16 mouse cellular contexts compared by ENCODE assay signal in genomic region chr12:103164101-103165030, GRCm38 (mm10).
DNase-seq lines count a peak whose midpoint lies in the region; ATAC-seq and TF ChIP-seq lines count a peak whose summit lies in the region.
"Had no signal": no experiment of that assay in that cellular context is flagged by ENCODE, and none has a peak within 500 bp of the region (broad histone marks: within the 10 kb centered on the region; RNA-seq: fewer than 3 reads in every experiment).

No protein-coding gene starts in this region.

- H3K9me3 ChIP-seq in forebrain, embryonic 12.5 days = no peaks in the 10 kb centered on the region
- H3K9me3 ChIP-seq in hindbrain, embryonic 16.5 days (ENCODE audit: control insufficient read depth, low read length) = no peaks in the 10 kb centered on the region
- no peaks in the 10 kb centered on the region for H3K9me3 ChIP-seq in midbrain, postnatal 0 days (ENCODE audit: low read length)
- H3K9me3 ChIP-seq: intestine, embryonic 15.5 days; limb, embryonic 15.5 days had no signal

- H3K27me3 ChIP-seq in heart, adult 2 months (ENCODE audit: control insufficient read depth, insufficient read depth, low read length) = no peaks in the 10 kb centered on the region
- H3K27me3 ChIP-seq in forebrain, embryonic 12.5 days = no peaks in the 10 kb centered on the region
- H3K27me3 ChIP-seq in hindbrain, embryonic 16.5 days (replicated peaks; ENCODE audit: control insufficient read depth, insufficient read depth, low read length) = no peaks in the 10 kb centered on the region
- H3K27me3 ChIP-seq in midbrain, postnatal 0 days (ENCODE audit: insufficient read depth, low read length) = no peaks in the 10 kb centered on the region
- H3K27me3 ChIP-seq: intestine, embryonic 15.5 days; limb, embryonic 15.5 days had no signal

- H3K4me2 ChIP-seq in forebrain, embryonic 12.5 days = no peak overlapping the region
- no peak overlapping the region for H3K4me2 ChIP-seq in hindbrain, embryonic 16.5 days (ENCODE audit: low read length)
- H3K4me2 ChIP-seq in midbrain, postnatal 0 days (ENCODE audit: low read depth, low read length, poor library complexity, severe bottlenecking) = no peak overlapping the region
- H3K4me2 ChIP-seq: intestine, embryonic 15.5 days; limb, embryonic 15.5 days had no signal

- peak; percentile 82 for DNase-seq in heart, adult 11 months
- no peak for DNase-seq in heart, adult 2 months
- peak; percentile 32 for DNase-seq in midbrain, postnatal 0 days (ENCODE audit: low spot score)
- no peak for DNase-seq in kidney, postnatal 4 days
- no peak for DNase-seq in MN1 (ENCODE audit: low spot score)
- DNase-seq: adrenal gland, adult 8-10 months; cerebellum, adult 8-10 months; kidney, postnatal 10 days; lung, adult 2 months; right cerebral cortex, adult 18-20 months had no signal

- H3K4me1 ChIP-seq in heart, adult 2 months (ENCODE audit: control insufficient read depth, insufficient read depth, low read length) = no peaks in the 10 kb centered on the region
- peaks cover 32% of the 10 kb centered on the region for H3K4me1 ChIP-seq in forebrain, embryonic 12.5 days
- no peaks in the 10 kb centered on the region; the same call in 1 of the 2 replicates for H3K4me1 ChIP-seq in hindbrain, embryonic 16.5 days (ENCODE audit: control insufficient read depth, insufficient read depth, low read depth, low read length)
- 0 out of 2 replicates have a peak, but pooled peaks cover 3% of the 10 kb centered on the region for H3K4me1 ChIP-seq in midbrain, postnatal 0 days (ENCODE audit: insufficient read depth, low read length)
- H3K4me1 ChIP-seq: intestine, embryonic 15.5 days; limb, embryonic 15.5 days had no signal

- no peak overlapping the region for H3K27ac ChIP-seq in heart, adult 2 months
- H3K27ac ChIP-seq in forebrain, embryonic 12.5 days = 0 out of 2 replicates have a peak overlapping the region, but pooled peaks have one; percentile 2
- H3K27ac ChIP-seq in hindbrain, embryonic 16.5 days (ENCODE audit: low read depth, low read length) = no peak overlapping the region
- peak overlapping the region; percentile 20 for H3K27ac ChIP-seq in midbrain, postnatal 0 days (ENCODE audit: low read depth, low read length)
- H3K27ac ChIP-seq: intestine, embryonic 15.5 days; limb, embryonic 15.5 days; macrophage had no signal

- peak; percentile 77 for ATAC-seq in forebrain, embryonic 12.5 days (ENCODE audit: low FRiP score)
- ATAC-seq in hindbrain, embryonic 16.5 days = 0 out of 2 replicates have a peak, but pooled peaks have one; percentile 35
- ATAC-seq in midbrain, postnatal 0 days (ENCODE audit: low FRiP score) = peak; percentile 62; the same call in 1 of the 2 replicates
- ATAC-seq in megakaryocyte-erythroid progenitor cell, adult 5-6 weeks (replicated peaks; ENCODE audit: low FRiP score, low TSS enrichment, poor library complexity, severe bottlenecking) = no peak
- ATAC-seq: intestine, embryonic 15.5 days had no signal

- TF ChIP-seq CTCF in heart, adult 2 months (IDR thresholded peaks at IDR 0.05) = no peak
- TF ChIP-seq CTCF in midbrain, postnatal 0 days (IDR thresholded peaks at IDR 0.05) = no peak

- no peaks in the 10 kb centered on the region for H3K36me3 ChIP-seq in heart, adult 2 months (ENCODE audit: control insufficient read depth, insufficient read depth, low read length)
- H3K36me3 ChIP-seq in forebrain, embryonic 12.5 days (replicated peaks) = no peaks in the 10 kb centered on the region
- peaks cover 7% of the 10 kb centered on the region for H3K36me3 ChIP-seq in hindbrain, embryonic 16.5 days (ENCODE audit: control insufficient read depth, insufficient read depth, low read length)
- H3K36me3 ChIP-seq in midbrain, postnatal 0 days (ENCODE audit: insufficient read depth, low read length) = peaks cover 22% of the 10 kb centered on the region
- H3K36me3 ChIP-seq: intestine, embryonic 15.5 days; limb, embryonic 15.5 days had no signal

- H3K79me2 ChIP-seq in heart, adult 2 months (replicated peaks; ENCODE audit: control insufficient read depth, insufficient read depth, low read length) = no peaks in the 10 kb centered on the region

- TF ChIP-seq POLR2A in heart, adult 2 months (IDR thresholded peaks at IDR 0.05; ENCODE audit: insufficient read depth, low read depth, low read length) = no peak

- WGBS in heart, adult 2 months = 70% methylated on average over 14 of the region's 14 CpGs
- WGBS in forebrain, embryonic 12.5 days = 26% methylated on average over 14 of the region's 14 CpGs
- 23% methylated on average over 14 of the region's 14 CpGs for WGBS in hindbrain, embryonic 16.5 days
- 15% methylated on average over 14 of the region's 14 CpGs for WGBS in midbrain, postnatal 0 days

- intact Hi-C loops in heart, adult 2 months (cut with DNase I) = no loop called here

- no peak for TF ChIP-seq EP300 in heart, adult 2 months (IDR thresholded peaks at IDR 0.05; ENCODE audit: insufficient read depth, low read depth, low read length)

- H3K4me3 ChIP-seq in heart, adult 2 months = no peak overlapping the region
- no peak overlapping the region for H3K4me3 ChIP-seq in forebrain, embryonic 12.5 days (replicated peaks)
- no peak overlapping the region for H3K4me3 ChIP-seq in hindbrain, embryonic 16.5 days (ENCODE audit: low read length)
- no peak overlapping the region for H3K4me3 ChIP-seq in midbrain, postnatal 0 days (ENCODE audit: low read depth, low read length)
- H3K4me3 ChIP-seq: intestine, embryonic 15.5 days; limb, embryonic 15.5 days had no signal

- no peak overlapping the region for H3K9ac ChIP-seq in heart, adult 2 months (ENCODE audit: low read depth, low read length)
- H3K9ac ChIP-seq in forebrain, embryonic 12.5 days = no peak overlapping the region
- no peak overlapping the region for H3K9ac ChIP-seq in hindbrain, embryonic 16.5 days (ENCODE audit: low read depth, low read length)
- no peak overlapping the region for H3K9ac ChIP-seq in midbrain, postnatal 0 days (replicated peaks; ENCODE audit: low read length, poor library complexity, severe bottlenecking)
- H3K9ac ChIP-seq: intestine, embryonic 15.5 days; limb, embryonic 15.5 days had no signal

Comparison
In these comparisons a context has a peak if more than half of its experiments do, and no peak if none do; other contexts are left out.
1. DNase-seq: peak in heart, adult 11 months (single experiment) and midbrain, postnatal 0 days (single experiment); none in heart, adult 2 months (0 of 2), kidney, postnatal 4 days (0 of 2) and MN1 (single experiment).
2. H3K27ac ChIP-seq: peak in forebrain, embryonic 12.5 days (single experiment) and midbrain, postnatal 0 days (single experiment); none in heart, adult 2 months (single experiment) and hindbrain, embryonic 16.5 days (single experiment).